Mouse (Mus musculus): ENCODE data around the gene Xntrpc. TPM values are rescaled to one million over a fixed set of nuclear protein-coding genes. Genes with fewer than 3 reads are reported as not detected.

Gene Xntrpc
- polyA plus RNA-seq, 1 experiment: 4.7 TPM

GRCm38 (mm10) chr7:102084041-102084696, 18.7 kb downstream of the Xntrpc start:
- TF ChIP-seq POLR2A (IDR thresholded peaks at IDR 0.05; ENCODE audit: borderline replicate concordance, insufficient read depth, low read length): no peak
- TF ChIP-seq CTCF (IDR thresholded peaks at IDR 0.05; ENCODE audit: borderline replicate concordance, insufficient read depth, low read depth, low read length): no peak
- no peak for DNase-seq
- WGBS: 85% methylated on average over 26 of the region's 26 CpGs

GRCm38 (mm10) chr7:102087336-102087735, 21.8 kb downstream of the Xntrpc start:
- WGBS: 46% methylated on average over 4 of the region's 4 CpGs
- Histone ChIP-seq H3K27me3 (ENCODE audit: control insufficient read depth, insufficient read depth, low read length) (no peaks in the 10 kb centered on the region), H3K4me1 (ENCODE audit: control insufficient read depth, insufficient read depth, low read length) (peaks cover 4% of the 10 kb centered on the region), H3K27ac (ENCODE audit: insufficient read depth, low read length) (no peak overlapping the region), H3K4me3 (replicated peaks; ENCODE audit: insufficient read depth, low read depth, low read length) (no peak overlapping the region)
- DNase-seq: peak; percentile 30 to 36
- TF ChIP-seq POLR2A (IDR thresholded peaks at IDR 0.05; ENCODE audit: borderline replicate concordance, insufficient read depth, low read length): no peak
- TF ChIP-seq CTCF (IDR thresholded peaks at IDR 0.05; ENCODE audit: borderline replicate concordance, insufficient read depth, low read depth, low read length): no peak

More at GRCm38 (mm10) chr7:102084041-102084696, 18.7 kb downstream of the Xntrpc start:
- Histone ChIP-seq H3K27ac (ENCODE audit: insufficient read depth, low read length) (no peak overlapping the region), H3K4me1 (ENCODE audit: control insufficient read depth, insufficient read depth, low read length) (peaks cover 4% of the 10 kb centered on the region), H3K4me3 (replicated peaks; ENCODE audit: insufficient read depth, low read depth, low read length) (no peak overlapping the region), H3K27me3 (ENCODE audit: control insufficient read depth, insufficient read depth, low read length) (no peaks in the 10 kb centered on the region)

GRCm38 (mm10) chr7:102099760-102100661, 34.5 kb downstream of the Xntrpc start:
- Histone ChIP-seq H3K27me3 (ENCODE audit: control insufficient read depth, insufficient read depth, low read length) (no peaks in the 10 kb centered on the region), H3K4me1 (ENCODE audit: control insufficient read depth, insufficient read depth, low read length) (no peaks in the 10 kb centered on the region), H3K27ac (ENCODE audit: insufficient read depth, low read length) (no peak overlapping the region), H3K4me3 (replicated peaks; ENCODE audit: insufficient read depth, low read depth, low read length) (no peak overlapping the region)
- TF ChIP-seq POLR2A (IDR thresholded peaks at IDR 0.05; ENCODE audit: borderline replicate concordance, insufficient read depth, low read length) (no peak), CTCF (IDR thresholded peaks at IDR 0.05; ENCODE audit: borderline replicate concordance, insufficient read depth, low read depth, low read length) (no peak)
- WGBS: 17% methylated on average over 30 of the region's 30 CpGs
- DNase-seq: no peak

- Histone ChIP-seq H3K27ac (ENCODE audit: insufficient read depth, low read length) (no peak overlapping the region), H3K27me3 (ENCODE audit: control insufficient read depth, insufficient read depth, low read length) (no peaks in the 10 kb centered on the region), H3K4me1 (ENCODE audit: control insufficient read depth, insufficient read depth, low read length) (no peaks in the 10 kb centered on the region), H3K4me3 (replicated peaks; ENCODE audit: insufficient read depth, low read depth, low read length) (no peak overlapping the region)
- TF ChIP-seq POLR2A (IDR thresholded peaks at IDR 0.05; ENCODE audit: borderline replicate concordance, insufficient read depth, low read length) (no peak), CTCF (IDR thresholded peaks at IDR 0.05; ENCODE audit: borderline replicate concordance, insufficient read depth, low read depth, low read length) (no peak)
- WGBS: 83% methylated on average over 5 of the region's 5 CpGs
- DNase-seq: no peak
Observed at GRCm38 (mm10) chr7:102100868-102101267, 35.4 kb downstream of the Xntrpc start.

GRCm38 (mm10) chr7:102101487-102101886, 36.0 kb downstream of the Xntrpc start, which contains the start of gene Art1:
Gene Art1 (plus strand): TSS chr7:102101743.
- no peak within 1 kb of the TSS for H3K4me3 ChIP-seq (replicated peaks; ENCODE audit: insufficient read depth, low read depth, low read length)
- H3K27me3 ChIP-seq (ENCODE audit: control insufficient read depth, insufficient read depth, low read length): no peaks in the 10 kb centered on the region
- no peak within 1 kb of the TSS for H3K27ac ChIP-seq (ENCODE audit: insufficient read depth, low read length)
- no peaks in the 10 kb centered on the region for H3K4me1 ChIP-seq (ENCODE audit: control insufficient read depth, insufficient read depth, low read length)
- 73% methylated on average over 5 of the region's 5 CpGs for WGBS
- TF ChIP-seq POLR2A (IDR thresholded peaks at IDR 0.05; ENCODE audit: borderline replicate concordance, insufficient read depth, low read length): no peak
- TF ChIP-seq CTCF (IDR thresholded peaks at IDR 0.05; ENCODE audit: borderline replicate concordance, insufficient read depth, low read depth, low read length): no peak
- DNase-seq: no peak

- 59% methylated on average over 8 of the region's 8 CpGs for WGBS
Observed at GRCm38 (mm10) chr7:102102241-102102640, 36.7 kb downstream of the Xntrpc start.

GRCm38 (mm10) chr7:102102696-102103095, 37.2 kb downstream of the Xntrpc start:
- Histone ChIP-seq H3K27me3 (ENCODE audit: control insufficient read depth, insufficient read depth, low read length) (no peaks in the 10 kb centered on the region), H3K27ac (ENCODE audit: insufficient read depth, low read length) (no peak overlapping the region), H3K4me1 (ENCODE audit: control insufficient read depth, insufficient read depth, low read length) (peaks cover 4% of the 10 kb centered on the region), H3K4me3 (replicated peaks; ENCODE audit: insufficient read depth, low read depth, low read length) (no peak overlapping the region)
- TF ChIP-seq POLR2A (IDR thresholded peaks at IDR 0.05; ENCODE audit: borderline replicate concordance, insufficient read depth, low read length): no peak
- no peak for TF ChIP-seq CTCF (IDR thresholded peaks at IDR 0.05; ENCODE audit: borderline replicate concordance, insufficient read depth, low read depth, low read length)
- 69% methylated on average over 6 of the region's 6 CpGs for WGBS
- DNase-seq: no peak

More at GRCm38 (mm10) chr7:102102241-102102640, 36.7 kb downstream of the Xntrpc start:
- Histone ChIP-seq H3K27me3 (ENCODE audit: control insufficient read depth, insufficient read depth, low read length) (no peaks in the 10 kb centered on the region), H3K27ac (ENCODE audit: insufficient read depth, low read length) (no peak overlapping the region), H3K4me1 (ENCODE audit: control insufficient read depth, insufficient read depth, low read length) (peaks cover 3% of the 10 kb centered on the region), H3K4me3 (replicated peaks; ENCODE audit: insufficient read depth, low read depth, low read length) (no peak overlapping the region)
- no peak for TF ChIP-seq POLR2A (IDR thresholded peaks at IDR 0.05; ENCODE audit: borderline replicate concordance, insufficient read depth, low read length)
- DNase-seq: no peak

Data from cerebellum, adult 2 months (tissue).